Mouse (Mus musculus) liver, adult 2 months (tissue): ENCODE measurements at regions not wholly inside any gene's neighbourhood (a gene's known extent, or its start where the extent isn't known, plus 50 kb on each side); places are given as distances from the start of the nearest gene placed in this dataset.

Source experiments
- DNase-seq: peaks from one replicate; pipeline ENCODE4 v3.0.0-alpha.2; 2011; ENCODE audit warnings: low read depth, low spot score; ENCODE audit errors: extremely low read depth
- H3K27ac ChIP-seq: fragments of 200-500 bp; replicated peaks from 2 replicates; pipeline ENCODE4 v1.5.1; 2012; ENCODE audit warnings: low read depth, mild to moderate bottlenecking, control low read depth, inconsistent platforms, low read length; ENCODE audit not compliant: insufficient read depth
- H3K27me3 ChIP-seq: fragments of 200-500 bp; 2 replicates; pipeline ENCODE4 v1.6.1; 2012; ENCODE audit warnings: mild to moderate bottlenecking, moderate library complexity, low read length, inconsistent platforms; ENCODE audit not compliant: control insufficient read depth, insufficient read depth
- H3K36me3 ChIP-seq: fragments of 200-500 bp; 2 replicates; pipeline ENCODE4 v1.6.1; 2012; ENCODE audit warnings: low read length, inconsistent platforms; ENCODE audit not compliant: control insufficient read depth, insufficient read depth
- H3K4me1 ChIP-seq: fragments of 200-500 bp; 2 replicates; pipeline ENCODE4 v1.6.1; 2011; ENCODE audit warnings: low read length; ENCODE audit not compliant: control insufficient read depth, insufficient read depth
- H3K4me3 ChIP-seq: fragments of 200-500 bp; 2 replicates; pipeline ENCODE4 v1.5.1; 2011; ENCODE audit warnings: low read depth, mild to moderate bottlenecking, control low read depth, low read length, moderate library complexity; ENCODE audit not compliant: insufficient read depth
- H3K79me2 ChIP-seq: fragments of 200-500 bp; 2 replicates; pipeline ENCODE4 v1.6.1; 2012; ENCODE audit warnings: inconsistent platforms, mild to moderate bottlenecking, low read length, moderate library complexity; ENCODE audit not compliant: control insufficient read depth, insufficient read depth
- H3K9ac ChIP-seq: fragments of 200-500 bp; 2 replicates; pipeline ENCODE4 v1.6.1; 2012; ENCODE audit warnings: low read depth, mild to moderate bottlenecking, control low read depth, inconsistent platforms, low read length
- CTCF ChIP-seq: fragments of 200-500 bp; IDR thresholded peaks from 2 replicates; pipeline ENCODE4 v1.5.1; 2011; ENCODE audit warnings: low read depth, low read length, control low read depth
- POLR2A ChIP-seq: fragments of 200-500 bp; IDR thresholded peaks from 2 replicates; pipeline ENCODE4 v1.6.1; 2011; ENCODE audit warnings: low read length, control low read depth; ENCODE audit not compliant: insufficient read depth; ENCODE audit errors: extremely low read depth
- WGBS: fragments of 180-500 bp; shearing (Covaris S2); methylation state at CpG from one replicate; pipeline ENCODE4 v1.1.7; 2018; 5-methylcytosine and 5-hydroxymethylcytosine counted together

DNA sequence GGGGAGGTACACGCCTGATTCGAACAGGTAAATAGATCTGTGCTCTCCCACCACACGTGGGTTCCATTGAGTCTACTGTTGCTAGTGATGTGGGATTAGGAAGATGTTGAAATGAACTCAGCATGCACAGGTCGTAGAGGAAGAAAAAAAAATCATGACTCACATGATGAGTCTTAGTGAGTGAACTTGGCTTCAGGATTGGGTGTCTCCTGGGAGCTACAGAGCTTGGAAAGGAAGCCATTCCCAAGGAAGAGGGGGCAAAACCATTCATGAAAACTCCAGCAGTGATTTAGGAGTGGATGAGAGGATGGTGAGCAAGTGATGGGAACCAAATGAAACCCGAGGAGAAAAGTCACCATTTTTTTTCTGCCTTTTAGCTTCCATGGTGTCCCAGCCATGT, 215.9 kb upstream of the Lrtm1 start:
- no peak for DNase-seq
- TF ChIP-seq POLR2A (no peak), CTCF (no peak)
- Histone ChIP-seq H3K27me3 (no peaks in the 10 kb centered on the region), H3K4me1 (no peaks in the 10 kb centered on the region), H3K9ac (no peak overlapping the region), H3K27ac (no peak overlapping the region), H3K36me3 (no peaks in the 10 kb centered on the region), H3K79me2 (no peaks in the 10 kb centered on the region), H3K4me3 (no peak overlapping the region)
- WGBS = 85% methylated on average over 5 of the region's 5 CpGs

DNA sequence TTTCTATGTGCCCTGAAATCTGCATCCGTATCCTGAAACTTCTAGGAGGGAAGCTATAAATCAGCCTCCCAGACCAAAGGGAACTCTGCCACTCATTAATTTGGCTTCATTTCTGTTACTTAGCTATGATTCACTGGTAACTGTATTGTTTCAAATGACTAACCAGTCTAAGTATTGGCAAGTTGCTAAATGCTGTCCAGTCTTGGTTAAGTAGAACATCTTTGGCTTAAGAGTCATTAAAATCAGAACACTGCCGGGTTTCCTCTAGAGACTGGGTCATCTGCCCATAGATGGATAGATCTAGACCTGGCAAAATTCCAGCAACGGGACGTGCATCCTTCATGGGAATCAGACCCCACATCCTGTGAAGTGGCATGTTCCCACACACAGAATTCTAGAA, 209.9 kb upstream of the Lrtm1 start:
- H3K27ac ChIP-seq = no peak overlapping the region
- H3K9ac ChIP-seq = no peak overlapping the region
- no peak for DNase-seq
- no peaks in the 10 kb centered on the region for H3K79me2 ChIP-seq
- 78% methylated on average over 4 of the region's 4 CpGs for WGBS
- H3K36me3 ChIP-seq = no peaks in the 10 kb centered on the region
- no peaks in the 10 kb centered on the region for H3K4me1 ChIP-seq
- TF ChIP-seq CTCF (no peak), POLR2A (no peak)
- H3K27me3 ChIP-seq = no peaks in the 10 kb centered on the region
- H3K4me3 ChIP-seq = no peak overlapping the region

DNA sequence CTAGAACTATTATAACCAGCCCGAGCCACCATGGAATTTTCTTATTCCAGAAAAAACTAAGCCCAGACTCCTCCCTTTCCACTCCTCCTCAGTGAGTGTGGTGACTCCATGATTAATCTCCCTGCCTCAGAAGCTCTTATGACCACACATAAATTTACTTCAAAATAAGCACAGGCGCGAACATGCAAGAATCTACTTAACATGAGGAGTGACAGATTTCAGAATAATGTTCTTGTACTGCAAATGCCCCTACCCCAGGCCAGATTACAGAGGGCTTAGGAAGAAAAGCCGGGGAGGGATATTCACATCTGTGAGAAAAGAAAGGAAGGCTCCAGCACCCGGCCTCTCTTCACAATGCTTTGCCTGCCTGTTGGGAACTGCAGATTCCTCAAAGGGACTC, 208.7 kb upstream of the Lrtm1 start:
- Histone ChIP-seq H3K79me2 (no peaks in the 10 kb centered on the region), H3K27ac (no peak overlapping the region), H3K27me3 (no peaks in the 10 kb centered on the region), H3K4me1 (no peaks in the 10 kb centered on the region), H3K36me3 (no peaks in the 10 kb centered on the region), H3K9ac (no peak overlapping the region), H3K4me3 (no peak overlapping the region)
- WGBS = 81% methylated on average over 5 of the region's 5 CpGs
- no peak for DNase-seq
- no peak for TF ChIP-seq POLR2A
- no peak for TF ChIP-seq CTCF

DNA sequence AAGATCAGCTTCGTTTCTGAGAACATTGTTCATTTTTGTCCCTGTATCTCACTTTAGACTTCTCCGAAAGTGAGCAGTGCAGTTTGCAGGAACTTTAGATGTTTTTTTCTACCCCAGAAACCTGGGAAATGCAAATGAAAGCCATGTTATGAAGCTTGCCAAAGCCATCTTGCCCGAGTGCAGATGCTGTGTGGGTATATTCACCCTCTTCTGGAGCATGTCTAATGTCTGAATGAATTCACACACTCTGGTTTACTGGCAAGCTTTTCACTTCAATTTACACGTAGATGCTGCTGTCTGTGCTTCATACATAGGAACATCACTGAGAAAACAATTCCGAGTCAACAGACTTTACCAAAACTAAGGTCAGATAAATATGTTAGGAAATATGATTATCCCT, 197.0 kb upstream of the Lrtm1 start:
- no peak overlapping the region for H3K27ac ChIP-seq
- H3K4me3 ChIP-seq = no peak overlapping the region
- H3K27me3 ChIP-seq = no peaks in the 10 kb centered on the region
- no peak for TF ChIP-seq CTCF
- TF ChIP-seq POLR2A = no peak
- no peaks in the 10 kb centered on the region for H3K36me3 ChIP-seq
- H3K4me1 ChIP-seq = no peaks in the 10 kb centered on the region
- DNase-seq = no peak
- 80% methylated on average over 5 of the region's 5 CpGs for WGBS
- H3K9ac ChIP-seq = no peak overlapping the region
- H3K79me2 ChIP-seq = no peaks in the 10 kb centered on the region

DNA sequence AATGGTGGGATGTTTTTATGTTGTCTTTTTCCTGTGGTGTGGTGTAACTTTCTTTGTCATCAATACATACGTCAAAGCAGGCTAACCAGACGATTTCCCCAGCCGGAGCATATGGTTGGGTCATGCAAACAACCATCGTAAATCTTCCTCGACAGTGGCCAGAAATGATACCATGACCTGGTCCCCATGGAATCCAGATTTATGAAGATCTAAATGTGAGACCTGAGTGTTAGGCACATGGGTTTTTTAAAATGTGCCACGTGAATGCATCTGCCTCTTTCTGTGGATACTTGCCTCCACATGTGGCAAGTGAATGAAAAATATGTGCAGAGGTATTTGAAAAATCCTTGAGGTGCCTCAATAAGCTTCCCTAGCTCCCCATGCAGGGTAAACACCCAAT, 190.8 kb upstream of the Lrtm1 start:
- Histone ChIP-seq H3K79me2 (no peaks in the 10 kb centered on the region), H3K4me1 (no peaks in the 10 kb centered on the region), H3K9ac (no peak overlapping the region), H3K36me3 (no peaks in the 10 kb centered on the region), H3K4me3 (no peak overlapping the region), H3K27me3 (no peaks in the 10 kb centered on the region), H3K27ac (no peak overlapping the region)
- no peak for DNase-seq
- 79% methylated on average over 6 of the region's 6 CpGs for WGBS
- TF ChIP-seq CTCF = no peak
- TF ChIP-seq POLR2A = no peak

DNA sequence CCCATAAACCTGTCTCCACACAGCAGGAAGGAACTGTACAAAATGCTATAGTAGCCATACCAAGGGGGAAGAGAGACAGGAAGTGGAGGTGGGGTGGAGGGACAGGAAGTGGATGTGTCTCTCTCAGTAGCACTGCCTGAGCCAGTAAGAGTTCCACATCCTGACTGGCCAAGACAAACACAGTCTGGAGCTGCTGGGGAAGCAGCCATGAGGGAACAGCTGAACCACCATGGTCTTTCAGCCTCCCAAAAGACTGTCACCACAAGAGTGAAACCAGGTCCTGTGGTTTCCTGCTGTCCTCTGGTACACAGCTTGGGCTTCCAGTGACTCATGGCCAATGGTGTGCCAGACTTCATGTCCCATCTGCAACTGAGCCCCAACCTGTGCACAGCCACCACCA, 180.9 kb upstream of the Lrtm1 start:
- Histone ChIP-seq H3K36me3 (no peaks in the 10 kb centered on the region), H3K79me2 (no peaks in the 10 kb centered on the region), H3K27me3 (no peaks in the 10 kb centered on the region), H3K4me3 (no peak overlapping the region), H3K9ac (no peak overlapping the region), H3K27ac (no peak overlapping the region), H3K4me1 (no peaks in the 10 kb centered on the region)
- TF ChIP-seq POLR2A = no peak
- no peak for TF ChIP-seq CTCF
- no peak for DNase-seq
